Mouse (Mus musculus) left cerebral cortex, postnatal 25 days (tissue): ENCODE data around the gene Dclk1. TPM values are rescaled to one million over a fixed set of nuclear protein-coding genes. Genes with fewer than 3 reads are reported as not detected.

Source experiments
- DNase-seq, 2 experiments: peaks; one replicate each; pipeline ENCODE4 v3.0.0; 2022; ENCODE audit warnings: low spot score in 2 of 2, mixed read lengths in 1 of 2
- intact Hi-C: fragments of 180-260 bp; cut with DNase I; formaldehyde crosslinking; loops from one replicate; pipeline ENCODE4 v1.15.1; 2025
- total RNA-seq, 2 experiments: library from RNA; stranded (reverse); gene quantifications; 2 replicates each; pipeline ENCODE4 v1.2.3; 2021

The Dclk1 gene
- total RNA-seq, 2 experiments from 2014 or later = 1,039 to 1,049 TPM

- intact Hi-C loops = no loop called here
- DNase-seq = peak in 1 of 2 experiments; percentile 69
Observed at GRCm38 (mm10) chr3:55466348-55466747, 224.2 kb downstream of the Dclk1 start.

- no peak for DNase-seq
- intact Hi-C loops = no loop called here
Observed at GRCm38 (mm10) chr3:55472110-55472509, 229.9 kb downstream of the Dclk1 start, which contains the start of gene Gm21954. Gm21954 (minus strand) TSS chr3:55472210.

GRCm38 (mm10) chr3:55473146-55473545 lies 231.0 kb downstream of the Dclk1 start:
- DNase-seq = no peak
- intact Hi-C loops = no loop called here

GRCm38 (mm10) chr3:55476694-55477093 lies 234.5 kb downstream of the Dclk1 start:
- peak; percentile 76 to 97 for DNase-seq
- intact Hi-C loops = loop anchor here (5.0 kb wide), 2 partner anchors 34 to 104 kb away; no protein-coding TSS in a partner anchor

- no peak for DNase-seq
- intact Hi-C loops = loop anchor here (5.0 kb wide), 2 partner anchors 37 to 107 kb away; no protein-coding TSS in a partner anchor
Observed at GRCm38 (mm10) chr3:55479306-55479705, 237.1 kb downstream of the Dclk1 start.

- DNase-seq = no peak
- intact Hi-C loops = no loop called here
Observed at GRCm38 (mm10) chr3:55481140-55481539, 239.0 kb downstream of the Dclk1 start.

- no peak for DNase-seq
- intact Hi-C loops = no loop called here
Observed at GRCm38 (mm10) chr3:55483328-55483727, 241.2 kb downstream of the Dclk1 start.

GRCm38 (mm10) chr3:55489231-55489990 lies 247.2 kb downstream of the Dclk1 start:
- DNase-seq = no peak

GRCm38 (mm10) chr3:55492021-55492420 lies 249.9 kb downstream of the Dclk1 start:
- no peak for DNase-seq
- intact Hi-C loops = loop anchor here (10.0 kb wide), 1 partner anchor 1713 kb away; no protein-coding TSS in a partner anchor

More at GRCm38 (mm10) chr3:55489231-55489990, 247.2 kb downstream of the Dclk1 start:
- intact Hi-C loops = no loop called here

- no peak for DNase-seq
- intact Hi-C loops = loop anchor here (10.0 kb wide), 1 partner anchor 1710 kb away; no protein-coding TSS in a partner anchor
Observed at GRCm38 (mm10) chr3:55494348-55494747, 252.2 kb downstream of the Dclk1 start.

GRCm38 (mm10) chr3:55495231-55495630 lies 253.1 kb downstream of the Dclk1 start:
- DNase-seq = no peak
- intact Hi-C loops = loop anchor here (10.0 kb wide), 1 partner anchor 1710 kb away; no protein-coding TSS in a partner anchor

- intact Hi-C loops = loop anchor here (10.0 kb wide), 1 partner anchor 1709 kb away; no protein-coding TSS in a partner anchor
- no peak for DNase-seq
Observed at GRCm38 (mm10) chr3:55495866-55496265, 253.7 kb downstream of the Dclk1 start.

- intact Hi-C loops = loop anchor here (10.0 kb wide), 1 partner anchor 1708 kb away; no protein-coding TSS in a partner anchor
- DNase-seq = no peak
Observed at GRCm38 (mm10) chr3:55496462-55496941, 254.3 kb downstream of the Dclk1 start.

GRCm38 (mm10) chr3:55499298-55499697 lies 257.1 kb downstream of the Dclk1 start:
- no peak for DNase-seq
- intact Hi-C loops = loop anchor here (10.0 kb wide), 1 partner anchor 1706 kb away; no protein-coding TSS in a partner anchor

GRCm38 (mm10) chr3:55510198-55510597 lies 268.0 kb downstream of the Dclk1 start:
- intact Hi-C loops = no loop called here
- peak in 1 of 2 experiments; percentile 57 for DNase-seq

GRCm38 (mm10) chr3:55511658-55512057 lies 269.5 kb downstream of the Dclk1 start:
- DNase-seq = peak in 1 of 2 experiments; percentile 74
- intact Hi-C loops = no loop called here

GRCm38 (mm10) chr3:55515966-55516365 lies 273.8 kb downstream of the Dclk1 start:
- intact Hi-C loops = no loop called here
- DNase-seq = no peak

- intact Hi-C loops = no loop called here
- DNase-seq = no peak
Observed at GRCm38 (mm10) chr3:55517454-55518014, 275.4 kb downstream of the Dclk1 start.

GRCm38 (mm10) chr3:55520240-55521180 lies 278.3 kb downstream of the Dclk1 start:
- intact Hi-C loops = loop anchor here (10.0 kb wide), 1 partner anchor 1684 kb away; no protein-coding TSS in a partner anchor

More at GRCm38 (mm10) chr3:55520240-55521180, 278.3 kb downstream of the Dclk1 start:
- peak; percentile 80 to 86 for DNase-seq
